Mouse (Mus musculus) Muller cell, postnatal 12 days (primary cell): ENCODE data around the gene Pkd2.
"Not testable (repeated sequence)": the region's sequence is repeated elsewhere in the genome, so short reads cannot be mapped to it uniquely, and the experiment has no call there.

Source experiments
- DNase-seq: peaks from one replicate; pipeline ENCODE4 v3.0.0-alpha.2; 2015; ENCODE audit errors: inconsistent ontology term

Pkd2 gene

DNA sequence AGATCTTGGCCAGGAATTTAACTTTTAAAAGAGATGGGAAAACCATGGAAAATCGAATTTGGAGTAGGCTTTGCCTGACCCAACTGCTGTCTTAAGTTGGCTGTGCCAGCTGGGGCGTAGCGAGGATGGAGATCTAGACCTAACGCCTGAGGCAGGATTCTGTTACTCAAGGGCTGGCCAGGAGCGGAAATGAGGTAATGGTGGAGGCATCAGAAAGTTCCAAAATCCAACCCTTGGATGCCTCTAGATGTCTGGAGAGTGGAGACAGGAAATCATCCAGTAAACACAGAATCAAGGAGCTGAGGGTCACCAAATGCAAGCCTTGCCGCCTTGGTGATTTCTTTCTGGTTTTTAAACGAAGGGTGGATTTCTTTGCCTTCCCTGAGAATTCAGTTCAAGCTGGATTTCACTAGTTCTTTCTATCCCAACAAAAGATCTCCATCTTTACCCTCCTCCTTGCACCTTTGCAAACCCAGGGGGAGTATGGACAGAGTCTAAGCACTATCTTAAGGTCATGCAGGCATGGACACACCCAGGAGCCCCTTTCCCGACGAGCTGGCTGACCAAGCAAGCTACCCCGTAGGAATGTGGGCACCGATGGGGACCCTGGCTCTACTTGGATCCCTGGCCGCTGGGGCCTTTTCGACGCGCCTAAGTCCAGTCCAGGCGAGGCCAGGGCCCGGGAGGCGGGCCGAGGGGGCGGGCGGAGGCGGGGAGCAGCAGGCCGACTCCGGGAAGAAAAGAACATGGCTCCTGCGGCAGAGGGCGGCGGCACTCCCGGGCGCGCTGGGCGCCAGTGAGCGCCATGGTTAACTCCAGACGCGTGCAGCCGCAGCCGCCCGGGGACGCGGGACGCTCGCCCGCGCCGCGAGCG, at the start of gene Pkd2:
Gene Pkd2, plus strand, starts transcription at position 619 of the 874 bp plus-strand sequence.
- DNase-seq: peak; percentile 90

DNA sequence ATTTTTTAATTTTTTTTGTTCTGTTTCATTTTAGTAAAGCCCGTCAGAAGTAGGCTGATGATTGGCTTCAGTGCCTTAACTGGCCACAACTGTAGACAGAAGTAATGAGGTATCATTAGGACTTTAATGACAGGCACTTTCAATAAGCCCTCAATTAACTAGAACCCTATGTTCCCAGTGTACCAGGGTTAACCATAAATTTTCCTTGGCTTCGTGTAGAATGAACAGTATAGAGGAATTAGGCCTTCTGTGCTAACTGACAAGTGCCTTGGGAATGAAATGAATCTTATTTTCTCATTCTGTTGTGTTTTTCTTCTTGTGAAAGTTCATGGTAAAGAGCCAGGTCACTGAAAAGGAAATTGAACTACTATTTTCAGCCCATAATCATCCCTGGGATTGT, 43.3 kb upstream of the Pkd2 start:
- no peak for DNase-seq

DNA sequence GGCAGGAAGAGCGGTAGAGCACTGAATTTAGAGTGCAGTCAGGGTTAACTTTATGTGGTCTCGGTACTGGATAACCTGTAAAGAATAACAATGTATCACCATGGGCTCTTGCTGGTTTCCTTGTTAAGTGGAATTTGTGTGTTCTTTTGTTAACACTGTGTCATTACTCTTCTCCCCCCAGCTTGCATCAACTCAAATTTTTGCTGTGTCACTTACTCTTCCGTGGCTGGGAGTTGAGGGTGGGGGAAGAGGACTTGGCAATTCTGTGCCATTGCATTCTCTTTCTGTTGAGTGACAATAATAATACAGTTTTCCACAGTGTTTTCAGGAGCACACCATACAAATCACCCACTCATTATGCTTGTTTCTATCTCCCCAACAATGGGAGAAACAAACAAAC, 42.2 kb upstream of the Pkd2 start:
- no peak for DNase-seq

DNA sequence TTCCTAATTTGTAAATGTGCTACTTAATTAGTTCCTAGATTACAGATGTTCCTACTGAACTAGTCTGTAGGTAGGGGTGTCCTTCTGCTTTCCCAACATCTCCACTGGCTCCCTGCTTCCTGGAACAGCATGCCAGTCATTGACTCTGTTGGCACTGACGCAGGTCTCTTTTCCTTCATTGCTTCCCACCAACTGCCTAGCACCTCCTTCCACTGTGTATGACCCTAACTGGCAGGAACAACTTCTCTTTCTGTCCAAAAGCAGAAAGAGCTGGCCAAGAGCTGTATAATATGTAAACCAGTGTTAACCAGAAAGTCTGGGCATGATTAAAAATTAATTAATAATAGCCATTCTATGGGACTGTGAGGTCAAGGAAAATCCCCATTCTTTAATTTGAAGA, 41.5 kb upstream of the Pkd2 start:
- DNase-seq: no peak

DNA sequence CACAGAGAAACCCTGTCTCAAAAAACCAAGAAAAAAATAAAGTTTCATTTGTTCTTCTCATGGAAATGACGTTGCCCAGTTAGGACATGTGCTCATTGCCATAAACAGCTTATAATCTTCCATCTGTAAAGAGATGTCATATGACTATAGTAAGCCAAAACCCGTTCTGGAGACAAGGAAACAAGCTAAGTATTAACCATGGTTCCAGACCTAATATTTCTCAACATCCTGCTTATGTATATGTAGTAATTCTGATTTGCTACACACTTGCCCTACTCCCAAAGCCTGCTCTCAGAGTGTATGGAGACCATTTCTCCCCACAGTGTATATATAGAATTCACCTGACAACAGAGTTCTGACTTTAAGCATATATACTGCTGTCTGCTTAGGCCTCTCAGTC, 37.2 kb upstream of the Pkd2 start:
- no peak for DNase-seq

DNA sequence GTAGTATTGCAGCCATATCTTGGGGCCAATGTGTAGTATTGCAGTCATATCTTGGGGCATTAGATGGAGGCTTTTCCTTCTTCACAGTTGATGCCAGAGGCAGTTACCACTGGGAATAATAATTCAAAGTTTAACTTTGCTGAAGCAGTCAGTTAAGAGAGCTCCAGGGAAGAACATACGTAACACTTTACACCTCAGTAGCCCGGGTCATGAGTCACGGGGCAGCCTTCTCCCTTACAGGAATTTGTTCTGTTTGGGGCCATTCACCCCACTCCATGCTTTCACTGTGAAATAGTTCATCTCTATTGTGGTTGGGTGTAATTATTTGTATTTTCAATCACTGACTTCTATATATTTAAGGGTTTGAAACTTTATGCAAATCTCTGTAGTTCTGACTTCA, 35.4 kb upstream of the Pkd2 start:
- no peak for DNase-seq

DNA sequence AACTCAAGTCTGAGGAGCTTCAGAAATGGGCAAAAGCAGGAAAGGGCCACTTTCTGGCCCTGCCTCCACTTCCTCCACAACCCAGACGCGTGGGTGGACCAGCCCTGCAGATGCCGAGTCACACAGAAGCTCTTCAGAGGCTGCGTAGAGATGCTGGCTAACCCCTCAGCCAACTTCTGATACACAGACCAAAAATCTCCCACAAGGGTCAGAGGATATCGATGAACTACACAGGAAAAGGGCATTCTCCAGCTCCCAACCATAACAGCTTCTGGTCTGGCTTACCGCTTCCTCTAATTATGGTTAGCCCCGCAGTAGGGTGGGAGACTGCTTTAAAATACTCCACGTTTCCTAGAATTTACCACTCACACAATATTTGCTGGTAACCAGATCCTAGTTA, 33.3 kb upstream of the Pkd2 start:
- peak; percentile 56 for DNase-seq

DNA sequence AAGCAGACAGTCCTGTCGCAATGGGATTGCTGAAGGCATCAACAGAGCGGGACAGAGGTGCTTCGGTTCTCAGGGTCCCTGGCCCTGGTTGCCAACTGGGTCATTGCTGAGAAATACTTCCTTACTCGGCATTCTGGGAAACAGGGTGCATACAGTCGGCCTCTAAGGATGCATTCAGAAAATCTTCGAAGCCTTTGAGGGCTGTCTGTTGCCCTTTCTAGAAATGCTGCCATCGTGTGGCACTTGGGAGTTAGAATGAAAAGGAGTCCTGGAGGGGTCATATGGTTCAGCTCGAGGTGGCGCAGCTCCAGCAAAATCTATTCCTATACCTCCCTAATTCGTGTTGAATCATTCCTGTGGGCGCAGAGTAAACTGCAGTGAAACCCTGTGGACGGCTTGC, 26.4 kb upstream of the Pkd2 start:
- DNase-seq: peak; percentile 22

DNA sequence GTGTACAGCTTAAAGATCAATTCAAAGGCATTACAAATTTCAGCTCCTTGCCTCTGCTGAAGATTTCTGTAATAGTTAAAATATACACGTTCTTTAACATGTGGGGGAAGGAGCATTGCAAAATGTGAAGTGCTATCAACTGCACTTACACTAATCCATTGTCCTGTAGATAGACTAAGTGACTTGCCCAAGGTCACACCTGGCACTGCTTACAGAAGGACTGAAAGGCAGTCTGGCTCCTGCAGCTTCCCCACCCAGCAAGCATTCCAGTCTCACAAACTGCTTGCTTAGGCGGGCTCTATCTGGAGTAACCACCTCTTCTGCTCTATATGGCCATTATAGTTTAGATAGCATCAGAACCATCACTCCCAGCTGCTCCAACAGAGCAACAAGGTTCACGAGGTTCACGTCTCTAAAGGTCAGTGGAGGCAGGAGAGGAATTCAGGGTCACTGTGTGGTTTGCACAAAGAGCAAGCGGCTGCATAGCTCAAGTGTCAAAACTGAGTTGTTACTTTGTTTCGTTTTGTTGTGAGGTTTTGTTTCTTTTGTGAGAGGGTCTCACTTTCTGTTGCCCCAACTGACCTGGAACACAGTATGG, 25.2 kb upstream of the Pkd2 start:
- peak; percentile 14 for DNase-seq

DNA sequence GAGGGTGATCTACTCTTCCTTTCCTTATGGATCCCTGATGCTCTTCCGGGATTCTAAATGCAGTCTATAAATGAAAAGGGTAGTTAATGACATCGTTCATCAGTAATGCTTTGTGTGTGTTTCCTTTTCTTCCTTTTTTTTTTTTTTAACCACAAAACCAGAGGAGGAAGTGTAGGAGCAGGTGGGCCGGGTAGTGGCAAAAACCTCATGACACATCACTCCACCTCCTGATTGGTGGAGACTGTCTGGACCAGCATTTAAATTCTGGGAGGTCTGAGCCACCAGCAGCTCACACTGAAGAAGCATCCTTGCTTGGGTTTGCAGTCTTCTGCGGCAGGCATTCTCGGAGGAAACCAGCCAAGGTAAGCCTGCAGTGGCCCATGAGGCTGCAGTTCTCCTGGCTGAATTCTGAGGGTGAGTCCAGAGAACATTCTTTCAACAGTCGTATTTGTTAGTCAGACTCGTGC, 24.4 kb upstream of the Pkd2 start, which contains the start of gene Spp1:
Gene Spp1, plus strand, starts transcription at position 284 of the 467 bp plus-strand sequence.
- peak; percentile 30 for DNase-seq

DNA sequence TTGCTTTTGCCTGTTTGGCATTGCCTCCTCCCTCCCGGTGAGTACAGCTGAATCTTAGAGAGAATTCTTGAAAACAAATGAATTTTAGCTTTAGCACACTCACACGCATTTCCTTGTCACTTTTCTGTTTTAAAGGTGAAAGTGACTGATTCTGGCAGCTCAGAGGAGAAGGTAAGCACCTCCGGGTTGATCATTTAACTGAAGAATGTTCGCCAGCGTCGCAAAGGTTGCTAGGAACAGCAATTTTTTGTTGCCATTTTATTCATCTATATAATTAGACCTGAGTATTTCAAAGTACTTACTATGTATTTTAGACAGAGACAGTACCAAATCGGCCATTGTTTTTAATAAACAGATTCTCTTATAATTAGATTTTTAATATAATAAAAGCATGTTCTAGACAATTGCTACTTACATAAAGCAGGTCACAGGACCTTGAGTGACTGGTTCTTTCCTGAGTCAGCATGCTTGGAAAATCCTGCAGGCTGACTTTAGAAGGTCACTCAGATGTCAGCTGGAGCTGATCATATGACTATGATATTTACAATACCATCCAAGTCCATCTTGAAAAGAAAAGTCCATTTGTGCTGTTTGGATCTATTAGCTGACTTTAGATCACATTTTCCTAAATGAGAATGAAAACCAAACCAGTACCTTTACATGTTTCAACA, 22.7 kb upstream of the Pkd2 start:
- no peak for DNase-seq

DNA sequence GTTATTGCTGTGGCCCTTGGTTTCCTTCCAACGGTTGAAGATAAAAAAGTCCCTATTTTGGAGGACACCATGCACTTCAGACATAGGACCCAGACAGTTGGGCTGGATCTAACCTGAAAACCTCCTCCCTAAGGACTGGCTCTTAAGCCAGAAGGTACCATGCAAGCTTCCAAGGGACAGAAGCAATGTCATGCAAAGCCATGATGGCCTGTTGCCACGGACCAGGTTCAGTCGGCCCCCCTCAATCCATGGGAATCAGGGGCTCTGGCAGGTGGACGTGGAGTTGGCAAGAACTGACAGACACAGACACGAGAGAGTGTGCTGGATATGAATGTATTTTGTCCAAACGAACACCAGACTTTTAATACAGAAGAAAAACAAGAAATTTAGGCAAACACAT, 16.9 kb upstream of the Pkd2 start:
- no peak for DNase-seq

DNA sequence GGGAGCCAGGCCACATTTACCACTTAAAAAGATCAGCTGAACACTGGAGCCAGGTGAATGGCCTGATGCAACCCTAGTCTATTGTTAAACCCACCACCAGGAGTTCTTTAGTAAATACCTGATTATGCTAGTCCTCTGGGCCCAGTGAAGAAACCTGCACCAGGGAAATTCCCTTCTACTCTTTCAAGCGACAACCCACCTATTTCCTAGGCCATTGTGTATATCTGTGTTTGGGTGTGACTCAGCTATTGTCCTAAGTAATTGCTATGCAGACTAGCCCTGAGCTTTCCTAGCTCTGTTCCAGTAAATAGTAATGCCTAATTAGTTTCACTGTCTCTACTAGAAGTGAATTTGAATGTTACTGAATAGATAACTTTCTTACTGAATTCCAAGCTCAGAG, 16.4 kb upstream of the Pkd2 start:
- no peak for DNase-seq

DNA sequence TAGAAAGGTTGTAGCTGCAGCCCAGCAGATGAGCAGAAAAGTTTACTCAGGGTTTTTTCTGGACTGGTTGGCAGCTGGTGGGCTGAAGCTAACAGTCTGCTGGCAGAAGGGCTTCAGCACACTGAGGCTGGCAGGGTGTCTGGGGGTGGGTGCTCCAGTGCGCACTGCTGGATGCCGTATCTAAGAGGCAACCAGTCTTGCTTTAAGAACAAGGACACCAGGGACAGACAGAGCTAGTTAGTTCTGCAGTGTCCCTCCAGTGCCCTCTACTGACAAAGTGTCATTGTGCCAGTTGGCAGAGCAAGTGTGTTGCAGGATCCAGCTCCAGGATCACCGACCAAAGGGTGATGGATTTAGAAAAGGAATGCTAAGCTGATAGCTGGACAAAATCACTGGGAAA, 13.1 kb upstream of the Pkd2 start:
- DNase-seq: peak; percentile 63

DNA sequence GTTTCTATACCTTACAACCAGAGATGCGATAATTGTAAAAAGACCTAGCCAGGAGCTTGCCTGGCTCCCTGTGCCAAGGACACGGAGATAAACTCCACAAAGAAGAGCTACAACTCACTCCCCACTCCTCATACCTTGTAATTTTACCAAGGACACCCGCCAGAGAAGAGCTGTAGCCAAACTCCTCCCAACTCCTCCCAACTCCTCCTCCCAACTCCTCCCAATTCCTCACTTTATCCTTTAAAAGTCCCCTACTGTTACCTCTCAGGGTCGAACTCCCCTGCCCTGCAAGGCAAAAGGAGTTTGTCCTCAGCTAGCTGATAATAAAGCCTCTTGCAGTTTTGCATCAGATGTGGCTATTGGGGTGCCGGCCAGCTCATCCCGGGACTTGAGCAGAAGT, 10.9 kb upstream of the Pkd2 start:
- not testable (repeated sequence) for DNase-seq

DNA sequence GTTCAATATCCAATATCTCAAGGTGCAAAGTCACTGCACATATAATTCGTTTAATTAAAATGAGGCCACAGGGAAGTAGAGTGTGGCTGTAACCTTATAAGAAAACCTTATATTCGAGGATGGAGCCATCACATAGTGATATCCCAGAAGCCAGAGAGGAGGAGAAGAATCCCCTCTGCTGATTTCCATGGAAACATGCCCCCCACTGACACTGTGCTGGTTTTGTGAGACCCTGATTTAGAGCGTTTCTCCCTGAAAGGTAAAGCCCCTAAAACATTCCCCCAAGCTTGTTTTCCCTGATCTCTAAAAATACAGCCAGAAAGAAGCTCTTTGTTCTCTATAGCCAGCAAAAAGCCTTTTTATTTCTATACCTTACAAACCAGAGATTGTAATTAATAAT, 9.8 kb upstream of the Pkd2 start:
- no peak for DNase-seq

DNA sequence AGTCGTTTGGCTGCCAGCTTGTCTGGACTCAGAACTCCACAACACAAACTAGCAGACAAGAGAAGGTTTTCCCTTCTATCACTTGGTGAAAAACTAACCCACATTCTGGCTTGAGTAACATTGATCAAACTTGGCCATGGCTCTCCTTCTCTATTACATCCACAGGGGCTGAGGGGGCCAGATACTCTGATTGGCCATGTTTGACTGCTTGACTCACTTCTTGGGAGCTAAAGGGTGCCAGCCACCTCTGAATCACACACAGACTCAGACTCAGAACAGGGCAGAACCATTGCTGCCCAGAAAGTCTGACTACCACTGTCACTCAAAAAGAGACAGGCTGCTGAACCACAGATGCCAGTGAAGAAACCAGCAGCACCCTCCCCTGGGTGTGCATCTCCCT, 6.2 kb upstream of the Pkd2 start:
- DNase-seq: peak; percentile 57

DNA sequence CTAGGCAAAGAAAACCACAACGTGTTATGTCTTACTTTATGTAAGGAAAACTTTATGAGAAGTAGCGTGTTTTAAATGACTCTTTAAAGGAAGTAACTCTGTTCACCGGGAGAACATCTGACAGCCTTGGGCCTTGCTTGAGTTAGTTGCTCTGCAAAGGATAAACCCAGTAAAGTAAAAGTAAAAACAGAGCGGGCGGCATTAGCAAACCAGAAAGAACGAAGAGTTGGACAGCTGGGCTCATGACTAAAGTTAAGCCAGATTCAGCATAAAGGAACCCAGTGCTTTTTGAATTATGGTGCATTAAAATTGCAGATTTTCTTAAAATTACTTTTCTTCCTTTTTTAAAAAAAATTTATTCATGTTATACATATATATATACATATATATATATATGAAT, 4.7 kb upstream of the Pkd2 start:
- no peak for DNase-seq

DNA sequence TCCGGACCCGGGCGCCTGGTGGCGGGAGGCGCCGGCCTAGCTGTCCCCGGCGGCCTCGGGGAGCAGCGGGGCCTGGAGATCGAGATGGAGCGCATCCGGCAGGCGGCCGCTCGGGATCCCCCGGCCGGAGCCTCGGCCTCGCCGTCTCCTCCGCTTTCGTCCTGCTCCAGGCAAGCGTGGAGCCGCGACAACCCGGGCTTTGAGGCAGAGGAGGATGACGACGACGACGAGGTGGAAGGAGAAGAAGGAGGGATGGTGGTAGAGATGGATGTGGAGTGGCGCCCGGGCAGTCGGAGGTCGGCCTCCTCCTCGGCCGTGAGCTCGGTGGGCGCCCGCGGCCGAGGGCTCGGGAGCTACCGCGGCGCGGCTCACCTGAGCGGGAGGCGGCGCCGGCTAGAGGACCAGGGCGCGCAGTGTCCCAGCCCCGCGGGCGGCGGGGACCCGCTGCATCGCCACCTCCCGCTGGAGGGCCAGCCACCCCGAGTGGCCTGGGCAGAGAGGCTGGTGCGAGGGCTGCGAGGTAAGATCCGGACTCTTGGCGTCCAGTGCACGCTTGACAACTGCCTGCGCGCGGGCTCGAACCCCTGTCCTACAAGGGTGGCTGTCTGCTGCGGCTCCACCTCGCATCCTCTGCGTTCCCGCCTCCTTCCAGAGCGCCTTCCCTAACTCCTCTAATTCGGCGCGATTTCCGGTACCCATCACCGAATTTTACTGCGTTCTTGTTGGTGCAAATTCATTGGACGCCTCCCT, 631 bp downstream of the Pkd2 start:
- DNase-seq: peak; percentile 50

DNA sequence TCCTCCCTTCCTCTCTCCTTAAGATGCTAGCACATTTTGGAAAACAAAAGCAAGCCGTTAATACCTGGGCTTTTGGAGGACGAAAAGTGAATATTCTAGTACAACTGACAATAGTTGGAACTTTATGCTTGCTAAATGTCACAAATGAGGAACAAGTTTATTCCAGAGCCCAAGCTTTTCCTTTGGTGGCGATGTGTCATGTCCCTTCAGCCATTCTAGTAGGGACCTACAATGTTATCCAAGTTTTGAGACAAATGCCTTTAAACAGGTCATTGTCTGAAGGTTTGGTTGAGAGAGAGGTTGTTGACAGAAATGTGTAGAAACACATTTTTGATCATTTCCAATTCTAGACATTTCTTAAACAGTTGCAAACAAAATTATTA, 1.2 kb downstream of the Pkd2 start:
- DNase-seq: no peak

DNA sequence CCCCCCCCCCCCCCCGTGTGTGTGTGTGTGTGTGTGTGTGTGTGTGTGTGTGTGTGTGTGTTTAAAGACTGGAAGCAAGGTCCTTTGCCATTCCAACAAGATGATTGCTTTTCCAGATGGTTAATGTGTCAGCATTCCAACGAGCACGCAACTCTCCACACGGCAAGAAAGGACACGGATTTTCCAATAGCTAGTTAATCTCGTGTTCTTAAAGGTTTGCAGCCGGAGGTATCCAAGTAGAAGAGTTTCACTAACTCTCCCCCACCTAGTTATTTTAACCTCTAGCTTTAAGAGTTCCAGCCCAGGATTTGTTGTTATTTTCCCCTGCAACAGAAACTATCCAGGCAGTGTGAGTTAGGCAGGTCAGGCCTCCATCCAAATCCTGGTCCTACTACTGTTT, 1.6 kb downstream of the Pkd2 start:
- peak; percentile 22 for DNase-seq

DNA sequence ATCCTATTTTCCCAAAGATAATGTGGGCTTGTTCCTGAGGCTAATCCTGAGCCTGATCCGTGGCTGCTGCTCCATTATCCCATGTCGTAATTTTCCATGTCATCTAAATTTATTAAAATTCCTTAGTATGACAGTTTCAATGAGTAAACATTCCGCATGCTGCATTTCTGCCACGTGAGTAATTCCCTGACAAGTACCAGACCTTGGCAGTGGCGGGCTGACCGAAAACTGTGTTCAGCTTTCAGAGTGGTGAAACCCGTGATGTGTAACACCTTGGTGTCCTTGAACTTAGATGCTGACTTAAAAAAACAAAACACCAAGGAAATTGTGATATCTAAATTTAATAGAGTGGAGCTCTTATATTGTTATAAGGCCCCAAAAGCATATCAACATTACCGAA, 6.0 kb downstream of the Pkd2 start:
- peak; percentile 50 for DNase-seq
